Mouse (Mus musculus) activated CD4-positive, CD25-positive, alpha-beta regulatory T cell, adult 4 months (primary cell): ENCODE measurements around the gene Apobr. TPM values are rescaled to one million over a fixed set of nuclear protein-coding genes. Genes with fewer than 3 reads are reported as not detected.

Experiments
- ATAC-seq: one replicate; pipeline ENCODE4 v1.8.0; 2017
- polyA plus RNA-seq, 2 experiments: library from polyadenylated mRNA; unstranded; fragments of 100-300 nt; shearing (Covaris generic); gene quantifications; one replicate each; pipeline ENCODE4 v1.2.1; 2017

Apobr gene
- polyA plus RNA-seq, 2 experiments from 2014 or later: 0.80 to 0.98 TPM

DNA sequence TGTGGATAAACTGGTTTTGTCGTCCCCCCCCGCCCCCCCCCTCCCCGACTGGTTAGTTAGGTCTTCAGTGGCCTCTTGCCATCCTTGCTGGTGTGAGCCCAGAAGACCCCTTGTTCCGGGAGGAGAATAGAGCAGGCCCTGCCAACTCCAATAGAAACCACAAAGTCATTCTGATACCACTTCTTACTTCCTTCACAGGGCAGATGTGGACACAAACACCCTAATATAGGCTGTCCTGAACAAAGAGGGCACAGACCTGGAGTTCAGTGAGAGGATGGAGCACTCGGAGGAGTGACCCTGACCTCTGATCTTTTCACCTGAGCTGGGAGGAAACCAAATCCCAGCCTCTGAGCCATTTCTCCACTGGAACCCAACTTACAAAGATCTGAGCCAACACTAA is 17.2 kb downstream of the Apobr start:
- ATAC-seq: no peak

DNA sequence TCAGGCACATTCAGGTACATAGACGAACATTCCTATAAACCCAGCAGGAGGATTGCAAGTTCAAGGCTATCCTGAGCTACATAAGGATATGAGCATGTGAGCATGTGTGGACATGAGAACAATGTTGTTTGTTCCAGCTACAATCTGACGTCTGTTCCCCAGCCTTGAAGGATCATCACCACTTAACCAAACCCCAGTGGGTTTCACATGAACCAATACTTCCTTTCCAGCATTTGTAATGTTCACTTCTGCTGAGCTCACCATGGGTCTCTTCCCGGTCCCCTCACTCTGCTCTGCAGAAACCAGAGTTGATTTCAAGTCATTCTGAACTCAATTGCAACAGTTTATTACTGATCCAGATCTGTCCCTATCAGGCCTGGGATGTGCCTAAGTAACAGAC is 17.9 kb downstream of the Apobr start:
- no peak for ATAC-seq

DNA sequence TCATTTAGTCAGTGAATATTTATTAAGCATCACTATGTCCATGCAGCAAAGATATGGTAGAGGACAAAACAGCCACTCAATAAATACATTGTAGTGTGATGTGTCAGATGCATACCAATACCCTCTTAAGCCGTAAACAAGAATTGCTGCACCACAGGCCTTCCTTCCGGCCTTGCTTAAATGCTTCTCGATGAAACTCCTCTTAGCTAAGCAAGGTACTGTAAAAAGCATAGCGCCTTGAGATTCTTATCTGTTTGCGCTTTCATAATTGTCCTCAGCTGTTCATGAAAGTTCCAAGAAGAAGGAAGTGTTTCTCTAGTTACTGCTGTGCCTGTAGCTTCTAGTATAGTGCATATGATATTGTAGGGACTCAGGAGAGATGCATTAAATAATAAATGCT is 21.9 kb downstream of the Apobr start:
- no peak for ATAC-seq

DNA sequence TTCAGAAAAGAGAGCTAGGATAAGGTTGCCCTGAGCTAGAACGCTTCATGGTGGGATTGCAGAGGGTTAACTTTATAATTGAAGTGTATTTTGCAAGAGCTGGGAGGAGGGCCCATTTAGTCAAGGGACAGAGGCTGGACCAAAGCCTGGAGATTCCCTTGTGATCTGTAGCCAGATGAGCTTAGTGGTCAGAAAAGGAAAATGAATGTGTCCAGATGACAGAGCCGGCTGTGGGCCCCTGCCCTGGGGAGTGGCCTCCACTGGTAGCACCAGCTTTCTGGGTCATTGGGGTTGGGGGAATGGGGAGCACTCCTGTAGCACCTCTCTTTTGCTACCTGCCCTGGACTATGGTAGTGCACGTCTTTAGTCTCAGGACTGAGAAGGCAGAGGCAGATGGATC is 22.3 kb downstream of the Apobr start:
- no peak for ATAC-seq

DNA sequence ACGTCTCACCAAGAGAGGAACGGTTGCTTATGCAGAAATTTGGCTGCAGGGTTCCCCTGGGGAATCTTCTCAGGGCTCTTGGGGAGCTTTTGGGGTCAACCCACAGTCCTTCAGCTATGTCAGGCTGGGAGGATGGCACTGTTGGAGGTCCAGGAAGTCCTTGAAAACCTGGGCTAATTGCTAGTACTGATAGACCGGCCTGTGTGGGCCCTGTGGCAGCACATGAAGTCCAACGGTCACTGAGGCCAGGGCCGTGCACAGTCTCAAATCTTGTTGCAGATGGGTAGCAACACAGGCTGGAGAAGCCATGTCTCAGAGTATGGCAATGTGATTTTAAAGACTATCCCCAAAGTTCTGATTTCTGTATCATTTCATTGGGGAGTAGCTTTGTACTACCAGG is 23.1 kb downstream of the Apobr start:
- ATAC-seq: no peak

DNA sequence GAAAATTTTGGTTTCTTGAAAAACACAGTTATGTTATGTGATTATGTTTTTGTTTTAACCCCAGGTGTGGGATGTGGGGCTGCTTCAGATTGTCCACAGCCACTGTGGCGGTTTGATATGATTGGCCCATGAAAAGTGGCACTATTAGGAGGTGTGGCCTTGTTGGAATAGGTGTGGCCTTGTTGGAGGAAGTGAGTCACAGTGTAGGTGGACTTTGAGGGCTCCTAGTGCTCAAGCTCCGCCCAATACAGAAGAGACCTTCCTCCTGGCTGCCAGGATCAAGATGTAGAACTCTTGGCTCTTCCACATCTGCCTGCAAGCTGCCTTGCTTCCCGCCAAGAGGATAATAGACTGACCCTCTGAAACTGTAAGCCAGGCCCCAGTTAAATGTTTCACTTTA is 28.0 kb downstream of the Apobr start:
- ATAC-seq: no peak

DNA sequence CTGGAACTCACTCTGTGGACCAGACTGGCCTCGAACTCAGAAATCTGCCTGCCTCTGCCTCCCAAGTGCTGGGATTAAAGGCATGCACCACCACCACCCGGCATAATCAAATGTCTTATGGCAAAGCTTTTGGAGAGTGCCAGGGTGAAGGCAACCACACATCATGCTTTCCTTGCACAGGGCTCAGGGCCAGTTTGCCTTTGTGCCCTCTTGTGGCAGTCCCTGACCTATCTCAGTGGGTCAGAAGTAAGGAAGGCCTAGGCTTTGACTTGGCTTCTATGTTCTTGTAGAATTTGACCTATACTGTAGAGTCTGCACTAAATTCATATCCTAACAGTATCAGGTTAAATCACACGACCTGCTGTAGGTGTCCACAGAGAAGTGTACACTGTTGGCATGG is 32.0 kb downstream of the Apobr start:
- no peak for ATAC-seq

DNA sequence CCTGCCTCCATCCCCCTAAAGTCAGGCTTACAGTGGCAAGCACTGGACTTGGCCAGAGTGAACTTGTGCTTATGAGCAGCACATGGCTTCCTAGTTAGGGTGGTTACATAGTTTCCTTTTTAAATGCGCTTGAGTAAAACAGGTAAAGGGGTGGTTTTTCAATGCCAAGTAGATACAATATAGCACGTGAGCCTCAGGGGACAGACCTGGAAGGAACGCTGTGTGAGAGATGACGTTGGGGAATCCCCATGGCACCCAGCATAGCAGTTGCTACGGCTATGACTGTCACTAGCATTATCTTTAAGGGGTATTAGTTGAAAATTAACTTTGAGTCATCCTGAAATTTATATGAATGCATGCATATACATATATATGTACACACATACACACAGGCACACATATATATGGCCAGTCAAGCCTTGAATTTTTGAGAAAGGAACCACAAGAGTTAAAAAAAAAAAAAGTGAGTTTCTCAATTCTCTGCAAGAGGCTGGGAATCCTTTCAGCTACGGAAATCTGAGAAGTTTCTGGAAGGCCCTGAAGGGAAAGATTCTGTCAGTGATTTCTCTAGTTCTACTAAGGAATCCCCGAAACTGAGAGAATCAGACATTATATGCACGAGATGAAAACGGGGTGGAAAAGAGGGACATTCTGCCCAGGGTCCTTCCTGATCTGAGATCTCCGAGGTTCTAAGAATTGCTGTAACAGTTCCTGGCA is 35.0 kb downstream of the Apobr start:
- ATAC-seq: peak; percentile 90

DNA sequence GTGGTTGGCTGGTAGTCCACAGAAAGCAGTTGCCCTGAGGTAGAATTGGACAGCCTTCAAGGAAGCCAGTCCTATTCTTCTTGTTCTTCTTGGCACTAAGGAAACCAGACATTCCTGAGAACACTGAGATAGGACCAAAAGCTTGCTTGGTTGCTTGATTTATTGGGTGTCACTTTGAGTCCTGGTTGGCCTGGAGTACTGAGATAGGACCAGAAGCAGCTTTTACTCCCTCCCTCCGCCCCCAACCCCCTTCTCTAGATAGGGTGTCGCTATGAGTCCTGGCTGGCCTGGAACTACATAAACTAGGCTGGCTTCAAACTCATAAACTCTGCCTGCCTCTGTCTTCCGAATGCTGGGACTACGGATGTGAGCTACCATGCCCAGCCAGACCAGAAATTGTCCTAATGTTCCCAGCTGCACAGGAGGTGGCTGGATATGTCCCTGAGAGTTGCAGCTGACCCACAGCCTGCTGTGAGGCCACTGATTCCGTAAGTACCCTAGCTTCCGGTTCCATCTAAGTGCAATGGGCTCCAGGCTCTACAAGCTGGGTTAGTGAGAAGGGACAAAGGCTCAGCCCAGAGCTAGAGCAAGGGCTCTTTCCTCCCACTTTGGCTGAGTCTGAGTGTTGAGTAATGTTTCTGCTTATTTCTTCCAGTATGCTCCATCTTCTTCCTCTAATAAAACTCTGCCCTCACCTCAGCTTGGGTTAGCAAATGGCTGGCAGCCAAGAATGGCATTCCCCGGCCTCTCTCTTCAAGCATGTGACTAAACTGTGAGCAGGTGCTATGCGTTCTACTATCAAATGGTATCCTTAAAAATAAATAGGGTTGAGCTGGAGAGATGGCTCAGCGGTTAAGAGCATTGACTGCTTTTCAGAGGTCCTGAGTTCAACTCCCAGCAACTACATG is 37.0 kb downstream of the Apobr start:
- ATAC-seq: no peak

DNA sequence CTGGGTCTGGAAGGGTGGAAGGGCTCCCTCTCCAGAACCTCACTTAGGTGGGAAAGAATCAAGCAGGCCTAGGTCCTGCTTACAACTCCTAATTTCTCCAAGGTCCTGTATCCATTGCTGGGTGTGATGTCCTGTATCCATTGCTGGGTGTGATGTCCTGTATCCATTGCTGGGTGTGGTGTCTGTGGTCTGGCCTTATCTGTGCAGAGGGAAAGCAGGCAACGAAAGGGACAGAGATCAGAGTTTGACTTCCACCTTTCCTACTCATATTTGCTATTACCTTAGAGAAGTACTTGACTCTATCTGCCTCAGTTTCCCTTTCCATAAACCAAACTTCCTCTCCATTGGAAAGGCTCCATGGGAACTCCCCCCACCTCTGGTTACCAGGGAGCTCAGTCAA is 38.6 kb downstream of the Apobr start:
- no peak for ATAC-seq

DNA sequence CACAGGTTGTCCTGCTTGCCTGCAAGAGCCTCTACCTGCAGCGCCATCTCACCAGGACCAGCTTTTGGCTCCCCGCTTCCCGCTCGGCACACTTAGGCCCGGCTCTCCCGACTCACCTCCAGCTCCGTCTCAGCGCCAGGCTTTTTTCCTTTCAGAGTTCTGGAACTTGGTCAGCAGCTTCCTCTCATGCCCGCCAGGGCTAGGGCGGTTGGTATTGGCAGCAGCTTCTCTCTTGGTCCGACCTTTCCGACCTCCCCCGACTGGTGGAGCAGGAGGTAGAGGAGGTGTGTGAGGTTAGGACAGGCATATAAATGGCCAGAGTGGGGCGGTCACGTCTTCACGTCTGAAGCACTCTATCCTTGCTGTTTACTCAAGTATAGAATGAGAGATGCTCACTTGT is 40.0 kb downstream of the Apobr start:
- ATAC-seq: no peak

DNA sequence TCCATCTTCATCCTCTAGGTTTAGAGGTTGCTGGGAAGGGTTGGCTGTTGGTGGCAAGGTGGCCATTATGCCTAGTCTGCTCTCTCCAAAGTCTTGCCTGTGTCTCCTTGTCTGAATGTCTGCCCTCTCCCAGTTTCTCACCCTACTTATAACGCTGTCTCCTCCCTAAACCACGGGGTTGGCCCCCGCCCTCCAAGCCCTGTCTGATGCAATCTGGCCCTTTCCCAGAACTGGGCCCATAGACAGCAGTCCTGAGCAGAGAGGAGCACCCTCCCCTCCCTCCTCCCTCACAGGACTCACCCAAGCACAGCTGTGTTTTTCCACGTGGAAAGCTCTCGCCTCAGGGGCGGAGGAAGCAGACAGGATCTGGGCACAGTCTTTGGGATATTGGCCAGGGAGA is 40.6 kb downstream of the Apobr start:
- no peak for ATAC-seq

DNA sequence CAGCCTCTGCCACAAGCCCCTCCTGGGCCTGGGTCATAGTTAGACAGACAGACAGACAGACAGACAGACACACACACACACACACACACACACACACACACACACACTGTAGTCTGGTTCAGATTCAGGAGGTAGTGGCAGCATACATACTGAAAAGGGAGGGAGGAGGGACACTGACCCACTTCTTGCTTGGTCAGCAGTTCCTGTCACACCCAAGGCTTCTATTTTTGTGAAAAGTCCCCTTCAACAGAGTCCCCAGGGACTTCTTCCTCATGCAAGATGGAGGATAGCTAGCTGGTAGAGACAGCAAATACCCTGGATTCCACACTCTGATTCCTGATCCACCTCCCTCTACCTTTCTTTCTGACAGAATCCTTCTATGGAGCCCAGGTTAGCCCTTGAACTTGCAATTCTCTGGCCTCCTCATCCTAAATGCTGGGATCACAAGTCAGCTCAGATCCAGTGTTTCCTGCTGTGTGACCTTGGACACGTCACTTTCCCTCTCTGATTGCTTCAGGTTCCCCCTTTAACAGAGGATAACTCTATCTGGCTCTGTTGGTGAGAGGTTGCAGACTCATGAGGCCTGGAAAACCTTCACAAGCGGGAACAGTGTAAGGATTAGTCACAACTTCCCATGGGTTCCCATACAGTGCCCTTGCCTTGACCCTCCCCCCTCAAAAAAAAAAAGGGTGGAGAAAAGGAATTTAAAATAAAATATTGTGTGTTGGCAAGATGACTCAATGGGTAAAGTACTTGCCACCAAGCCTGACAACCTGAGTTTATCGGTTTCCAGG is 41.3 kb downstream of the Apobr start:
- ATAC-seq: no peak

DNA sequence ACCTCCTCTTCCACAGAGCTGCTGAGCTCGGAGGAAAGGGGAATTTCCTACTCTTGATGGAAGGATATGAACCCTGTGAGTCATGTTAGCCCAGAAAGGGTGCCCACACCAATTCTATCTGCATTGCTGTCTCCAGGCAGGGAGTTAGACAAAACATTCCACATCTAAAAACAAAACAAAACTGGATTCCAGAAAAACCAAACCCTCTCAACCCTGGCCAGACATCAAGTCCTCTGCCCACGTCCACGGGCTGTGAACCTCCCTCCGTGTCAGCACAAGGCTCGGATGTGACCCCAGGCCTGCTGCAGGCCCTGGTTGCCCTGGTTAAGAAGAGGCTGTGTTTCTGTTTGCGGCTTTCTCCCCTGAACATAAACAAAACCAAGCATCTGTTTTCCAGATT is 43.4 kb downstream of the Apobr start:
- ATAC-seq: no peak

DNA sequence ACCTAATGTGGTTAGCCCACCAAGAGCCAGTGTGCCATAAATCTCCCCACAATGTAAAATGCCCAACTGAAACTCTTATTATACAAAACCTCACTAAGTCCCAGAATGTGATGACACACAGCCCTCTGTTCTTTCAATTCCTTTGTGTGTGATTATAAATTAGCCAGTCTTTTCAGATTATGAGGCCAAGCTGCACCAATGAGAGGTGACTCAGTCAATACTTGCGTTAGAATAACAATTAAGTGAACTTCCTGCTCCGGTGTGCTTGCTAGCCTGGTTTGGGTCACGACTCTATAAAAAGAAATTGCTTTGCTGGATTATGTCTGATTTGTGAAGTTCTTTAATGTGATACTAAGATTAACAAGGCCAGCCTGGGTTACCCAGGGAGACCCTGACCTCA is 45.2 kb downstream of the Apobr start:
- ATAC-seq: no peak

DNA sequence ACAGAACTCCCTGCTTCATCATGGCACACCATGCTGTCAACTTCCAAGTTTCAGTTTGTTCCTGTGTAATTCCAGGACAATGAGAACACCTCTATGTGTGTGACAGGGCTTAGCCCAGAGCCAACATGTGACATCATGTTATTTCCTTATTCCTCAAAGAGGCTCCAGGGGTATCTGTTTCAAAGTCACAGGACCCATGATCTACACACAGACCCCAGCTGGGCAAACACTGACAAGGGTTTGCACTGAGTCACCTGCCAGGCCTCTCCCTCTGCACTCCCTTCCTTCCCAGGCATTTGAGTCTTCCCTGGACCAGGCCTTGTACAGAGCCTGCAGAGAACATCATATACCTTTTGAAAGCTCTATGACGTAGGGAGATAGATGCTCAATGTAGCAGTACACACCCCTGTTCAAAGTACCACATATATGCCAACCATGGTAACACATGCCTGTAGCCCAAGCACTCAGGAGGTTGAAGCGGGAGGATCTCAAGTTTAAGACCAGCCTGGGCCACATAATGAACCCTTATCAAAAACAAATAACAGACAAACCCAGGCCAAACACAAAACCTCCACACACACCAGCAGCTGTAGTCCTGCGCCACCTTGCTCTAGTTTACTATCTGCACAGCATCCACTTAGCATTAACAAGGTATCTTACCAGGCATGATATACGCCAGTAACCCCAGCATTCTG is 46.2 kb downstream of the Apobr start, which contains the start of gene Nupr1:
Gene Nupr1, minus strand, starts transcription at position 38 of the 695 bp plus-strand sequence.
- ATAC-seq: no peak

DNA sequence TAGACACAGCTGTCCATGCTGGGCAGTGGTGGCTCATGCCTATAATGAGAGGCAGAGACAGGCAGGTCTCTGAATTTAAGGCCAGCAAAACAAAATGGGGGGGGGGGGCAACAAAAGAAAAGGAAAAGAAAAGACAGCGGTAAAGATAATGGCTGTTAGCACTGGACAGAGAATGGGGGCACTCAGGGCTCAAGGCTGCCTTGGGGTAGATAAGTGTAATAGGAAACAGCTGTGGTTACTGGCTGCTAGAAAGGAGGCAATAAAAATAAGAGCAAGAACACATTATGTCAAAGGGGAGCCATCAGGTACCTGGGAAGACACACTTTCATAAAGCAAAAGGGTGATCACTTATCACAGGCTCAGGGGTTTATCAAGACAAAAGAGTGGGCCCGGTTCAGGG is 47.7 kb downstream of the Apobr start:
- ATAC-seq: no peak

DNA sequence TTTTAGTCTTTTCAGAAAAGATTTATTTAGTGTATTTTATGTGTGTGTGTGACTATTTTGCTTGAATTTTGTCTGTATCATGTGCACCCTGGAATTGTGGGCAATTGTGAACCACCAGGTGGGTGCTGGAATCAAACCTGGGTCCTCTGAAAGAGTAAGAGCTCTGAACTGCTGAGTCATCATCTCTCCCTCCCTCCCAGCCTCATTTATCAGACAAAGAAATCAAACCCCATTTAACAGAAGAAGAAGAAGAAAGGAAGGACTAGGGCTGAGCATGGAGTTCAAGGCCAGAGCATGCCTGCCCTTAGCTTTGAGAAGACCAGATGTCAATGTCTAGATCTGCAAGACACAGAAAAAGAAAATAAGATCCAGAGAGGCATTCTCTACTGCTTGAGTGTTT is 50.6 kb downstream of the Apobr start:
- ATAC-seq: no peak

DNA sequence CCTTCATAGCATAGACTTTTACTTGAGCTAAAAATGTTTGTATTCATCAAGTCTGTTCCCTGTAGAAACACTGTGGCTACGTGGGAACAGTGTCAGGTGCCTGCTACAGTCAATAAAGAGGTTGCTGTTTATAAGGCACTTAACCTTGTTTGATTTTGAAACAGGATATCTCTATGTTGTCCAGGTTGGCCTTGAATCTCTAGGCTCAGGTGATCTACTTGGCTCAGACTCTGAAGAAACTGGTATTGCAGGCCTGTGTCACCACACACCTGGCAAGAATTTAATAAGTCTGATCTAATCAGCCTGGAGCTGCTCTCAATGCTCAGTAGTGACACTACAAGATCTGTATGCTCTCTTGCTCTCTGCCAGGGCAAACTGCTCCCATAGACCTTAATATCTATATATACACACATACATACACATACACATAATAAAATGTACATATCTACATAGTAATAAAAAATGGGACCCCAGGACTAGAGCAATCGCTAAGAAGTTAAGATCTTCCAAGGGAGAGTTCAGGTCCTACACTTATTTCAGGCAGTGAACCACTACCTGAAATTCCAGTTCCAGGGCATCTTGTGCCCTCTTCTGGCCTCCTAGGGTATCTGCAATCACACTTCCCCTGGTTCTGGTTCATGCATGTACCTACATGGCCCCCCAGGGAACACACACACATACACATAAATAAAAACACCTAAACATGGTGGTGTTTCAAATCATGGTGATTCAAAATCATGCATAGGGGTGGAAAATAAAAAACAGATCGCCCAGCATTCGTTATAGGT is 52.2 kb downstream of the Apobr start:
- ATAC-seq: no peak
